Mouse (Mus musculus): ENCODE data around the gene Ankrd9.

DNA sequence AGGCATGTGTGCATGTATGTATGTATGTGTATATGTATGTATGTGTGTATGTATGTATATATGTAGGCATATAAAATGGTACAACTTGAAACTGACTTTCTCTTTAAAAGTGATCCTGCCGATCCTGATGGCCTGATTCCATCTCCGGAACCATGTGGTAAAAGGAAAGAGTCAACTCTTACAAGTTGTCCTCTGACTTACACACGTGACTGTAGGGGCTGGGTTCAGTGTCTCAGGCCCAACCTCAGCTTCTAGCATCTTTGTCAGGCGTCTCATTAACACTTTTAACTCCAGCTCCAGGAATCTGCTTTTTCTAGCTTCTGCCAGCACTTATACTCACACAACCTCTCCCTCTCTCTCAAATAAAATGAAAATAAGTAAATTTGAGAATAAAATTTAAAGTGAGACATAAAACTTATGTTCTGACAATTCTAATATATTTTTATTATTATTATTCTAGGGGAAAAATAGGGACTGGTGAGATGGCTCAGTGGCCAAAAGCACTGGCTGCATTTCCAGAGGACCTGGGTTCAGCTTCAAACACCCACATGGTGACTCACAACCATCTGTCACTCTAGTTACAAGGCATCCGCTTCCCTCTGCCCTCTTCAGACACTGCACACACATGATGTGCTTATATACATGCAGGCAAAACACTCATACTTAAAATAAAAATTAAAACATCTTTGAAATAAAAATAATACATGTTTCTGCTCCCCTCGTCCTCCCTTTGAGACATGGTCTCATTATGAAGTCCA, 26.0 kb downstream of the Ankrd9 start:
- TF ChIP-seq POLR2AphosphoS2 (IDR thresholded peaks at IDR 0.05; ENCODE audit: insufficient read length, low read depth) (no peak), MYOG (IDR thresholded peaks at IDR 0.05; ENCODE audit: control insufficient read depth in 1 of 3, insufficient read depth in 1 of 3, insufficient read length in 2 of 3, low read depth in 2 of 3) (no peak), SRF (IDR thresholded peaks at IDR 0.05; ENCODE audit: control insufficient read depth, insufficient read length, low read depth) (no peak), USF1 (IDR thresholded peaks at IDR 0.05; ENCODE audit: low read depth) (peak; percentile 51), POLR2A (IDR thresholded peaks at IDR 0.05; ENCODE audit: insufficient read length, low read depth) (no peak), MYOD1 (IDR thresholded peaks at IDR 0.05; ENCODE audit: control insufficient read depth in 1 of 3, insufficient read length in 2 of 3, low read depth in 2 of 3) (peak in 1 of 3 experiments; percentile 71), TCF12 (IDR thresholded peaks at IDR 0.05; ENCODE audit: insufficient read depth, poor library complexity, severe bottlenecking) (no peak), REST (IDR thresholded peaks at IDR 0.05; ENCODE audit: insufficient read depth, insufficient read length) (no peak), MAX (IDR thresholded peaks at IDR 0.05; ENCODE audit: low read depth) (no peak), E2F4 (IDR thresholded peaks at IDR 0.05; ENCODE audit: insufficient read depth) (no peak), TCF3 (IDR thresholded peaks at IDR 0.05; ENCODE audit: insufficient read length, low read depth) (no peak)
